Mouse (Mus musculus) CD4-positive naive resting alpha-beta T cell, adult 76 days (primary cell): ENCODE data around the gene Nppb. TPM values are rescaled to one million over a fixed set of nuclear protein-coding genes. Genes with fewer than 3 reads are reported as not detected.

Source experiments
- total RNA-seq: library from RNA; stranded (reverse); gene quantifications from one replicate; pipeline ENCODE4 v1.2.4, GENCODE M21; 2023

Gene Nppb
- total RNA-seq, result not detected

DNA sequence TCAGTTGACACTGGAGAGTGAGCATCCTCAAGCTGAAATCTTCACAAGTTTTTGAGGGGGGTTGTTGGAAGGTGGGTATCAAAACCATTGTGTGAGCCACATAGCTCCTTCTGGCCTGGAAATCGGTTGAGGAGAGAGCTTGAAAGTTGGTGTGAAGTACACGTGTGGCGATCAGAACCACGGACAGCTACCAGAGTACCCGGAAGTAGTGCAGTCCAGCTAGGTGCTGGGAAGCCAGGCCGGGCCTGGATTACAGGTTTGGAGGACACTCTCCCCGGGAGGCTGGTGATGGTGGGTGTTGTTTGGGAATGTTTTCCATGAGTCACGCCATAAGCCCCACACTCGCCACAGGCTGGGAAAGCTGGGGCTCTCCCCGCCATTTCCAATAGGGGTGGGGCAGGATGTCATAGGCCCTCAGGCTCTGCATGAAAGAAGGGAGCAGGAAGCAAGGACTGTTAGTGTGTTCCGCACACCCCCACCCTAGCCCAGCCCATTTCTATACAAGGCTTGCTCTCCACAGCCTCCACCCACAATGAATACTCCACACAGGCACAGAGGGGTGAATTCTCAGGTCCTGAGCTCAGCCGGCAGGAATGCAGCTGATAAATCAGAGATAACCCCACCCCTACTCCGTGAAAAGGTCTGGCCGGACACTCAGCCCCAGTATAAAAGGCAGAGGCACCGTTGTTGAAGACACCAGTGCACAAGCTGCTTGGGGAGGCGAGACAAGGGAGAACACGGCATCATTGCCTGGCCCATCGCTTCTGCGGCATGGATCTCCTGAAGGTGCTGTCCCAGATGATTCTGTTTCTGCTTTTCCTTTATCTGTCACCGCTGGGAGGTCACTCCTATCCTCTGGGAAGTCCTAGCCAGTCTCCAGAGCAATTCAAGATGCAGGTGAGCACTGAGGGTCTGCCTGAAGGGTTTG is at the start of gene Nppb:
TSS of gene Nppb (plus strand) at position 584 of the 928 bp plus-strand sequence.

DNA sequence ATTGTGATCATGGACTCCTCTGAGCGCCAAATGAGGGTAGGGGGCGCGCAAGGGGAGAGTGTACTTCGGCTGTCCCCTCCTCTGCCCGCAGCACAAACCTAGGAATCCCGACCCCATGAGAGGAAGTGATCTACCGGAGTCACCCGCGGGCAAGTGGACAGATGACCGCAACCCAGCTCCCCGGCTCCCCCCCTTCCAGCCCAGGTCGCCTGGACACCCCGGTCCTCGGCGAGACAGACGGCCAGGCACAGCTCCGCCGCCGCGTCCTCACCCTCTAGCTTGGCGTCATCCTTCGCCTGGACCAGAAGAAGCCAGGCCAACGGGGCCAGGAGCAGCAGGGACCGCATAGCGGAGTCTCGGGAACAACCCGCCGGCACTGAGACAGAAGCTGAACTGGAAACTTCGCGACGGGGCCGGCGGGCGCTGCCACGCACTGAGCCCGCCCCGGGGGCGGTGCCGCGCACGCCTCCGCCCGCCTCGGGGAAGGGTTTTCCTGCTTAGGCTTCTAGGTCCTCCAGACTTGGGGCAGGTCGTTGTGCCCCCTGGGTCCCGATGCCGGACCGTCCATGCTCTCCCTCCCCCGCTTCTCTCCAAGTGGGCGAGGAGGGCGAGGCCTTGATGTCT is 49.1 kb upstream of the Nppb start, which contains the start of gene Plod1:
TSS of gene Plod1 (minus strand) at position 437 of the 624 bp plus-strand sequence.

DNA sequence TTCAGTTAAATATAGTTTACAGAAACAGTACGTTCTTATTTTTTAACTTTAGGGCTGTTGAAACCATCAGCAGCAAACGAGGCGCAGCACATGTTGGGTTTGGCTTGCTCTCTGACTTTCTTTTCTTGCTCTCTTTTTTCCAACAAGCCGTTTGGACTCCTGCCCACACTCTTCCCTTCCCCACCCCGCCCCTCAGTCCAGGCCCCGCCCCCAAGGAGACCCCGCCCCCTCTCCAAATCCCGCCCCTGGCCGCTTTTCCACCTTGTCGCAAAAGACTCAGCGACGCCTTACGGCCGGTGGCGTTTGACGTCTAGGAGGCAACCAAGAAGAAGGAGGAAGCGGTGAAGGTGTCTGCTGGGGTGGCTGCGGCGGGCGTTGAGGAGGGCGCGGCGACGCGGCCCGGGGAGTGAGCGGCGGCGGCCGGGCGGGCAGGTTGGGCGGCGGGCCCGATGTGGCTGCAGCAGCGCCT is 45.0 kb upstream of the Nppb start, which contains the start of gene 2510039O18Rik:
TSS of gene 2510039O18Rik (plus strand) at position 320 of the 469 bp plus-strand sequence.

GRCm38 (mm10) chr4:148000202-148000772 is 14.7 kb downstream of the Nppb start, which contains the start of gene Nppa:
Gene Nppa (plus strand): TSS chr4:148000722.

Other genes with a start within 250 kb of the Nppb start
- 12.5 TPM for gene Zfp984, start 176.0 kb upstream of the Nppb start, total RNA-seq
- gene Zfp933, start 137.4 kb upstream of the Nppb start, total RNA-seq, result 6.1 TPM
- gene Miip, start 117.0 kb upstream of the Nppb start, total RNA-seq, result 49.7 TPM
- gene Fv1, start 116.8 kb upstream of the Nppb start, total RNA-seq, result 12.5 TPM
- gene Mfn2, start 81.1 kb upstream of the Nppb start, total RNA-seq, result 34.6 TPM
- 4.6 TPM for gene Plod1, start 49.0 kb upstream of the Nppb start, total RNA-seq
- gene 2510039O18Rik, start 44.9 kb upstream of the Nppb start, total RNA-seq, result 59.8 TPM
- gene Nppa, start 14.9 kb downstream of the Nppb start, total RNA-seq, result not detected
- gene Clcn6, start 53.0 kb downstream of the Nppb start, total RNA-seq, result 30.9 TPM
- 34.5 TPM for gene Mthfr, start 53.3 kb downstream of the Nppb start, total RNA-seq
- 16.3 TPM for gene Agtrap, start 102.2 kb downstream of the Nppb start, total RNA-seq
- 18.0 TPM for gene Mad2l2, start 144.6 kb downstream of the Nppb start, total RNA-seq
- gene Draxin, start 144.9 kb downstream of the Nppb start, total RNA-seq, result not detected
- 17.5 TPM for gene Fbxo6, start 166.4 kb downstream of the Nppb start, total RNA-seq
- gene Fbxo44, start 174.7 kb downstream of the Nppb start, total RNA-seq, result 4.2 TPM
- gene Fbxo2, start 174.8 kb downstream of the Nppb start, total RNA-seq, result not detected